Mouse (Mus musculus): ENCODE results near the gene Gm21983. TPM values are rescaled to one million over a fixed set of nuclear protein-coding genes. Genes with fewer than 3 reads are reported as not detected.
A peak's percentile ranks its signal among the peaks of the same experiment; 100 is the strongest.

The Gm21983 gene
- polyA plus RNA-seq, 1 experiment from 2014 or later = 0.54 TPM

DNA sequence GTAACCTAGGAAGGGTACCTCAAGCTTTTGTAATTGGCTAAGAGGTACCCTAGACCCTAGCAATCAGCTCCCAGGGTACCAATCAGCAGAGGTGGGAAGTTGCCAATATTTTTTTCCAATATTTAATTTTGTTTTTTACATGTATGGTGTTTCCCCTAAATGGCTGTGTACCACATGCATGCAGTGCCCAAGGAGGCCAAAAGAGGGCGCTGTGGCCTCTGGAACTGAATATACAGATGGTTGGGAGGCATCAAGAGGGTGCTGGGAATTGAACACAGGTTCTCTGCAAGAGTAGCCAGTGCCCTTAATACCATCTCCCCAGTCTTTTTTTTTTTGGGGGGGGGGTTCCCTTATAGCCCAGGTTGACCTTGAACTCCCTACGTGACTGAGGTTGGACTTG, 49.5 kb downstream of the Gm21983 start:
- Histone ChIP-seq H3K4me2 (ENCODE audit: low read length) (no peak overlapping the region), H3K4me3 (ENCODE audit: low read depth, low read length) (no peak overlapping the region), H3K27me3 (ENCODE audit: control insufficient read depth, insufficient read depth, low read depth, low read length) (no peaks in the 10 kb centered on the region), H3K36me3 (ENCODE audit: control insufficient read depth, insufficient read depth, low read length) (no peaks in the 10 kb centered on the region), H3K9me3 (replicated peaks; ENCODE audit: control insufficient read depth, low read length, poor library complexity, severe bottlenecking) (no peaks in the 10 kb centered on the region), H3K4me1 (ENCODE audit: control insufficient read depth, insufficient read depth, low read length) (no peaks in the 10 kb centered on the region), H3K27ac (ENCODE audit: low read length) (no peak overlapping the region), H3K9ac (ENCODE audit: low read depth, low read length) (no peak overlapping the region)
- ATAC-seq = no peak
- 64% methylated on average over 2 of the region's 2 CpGs for WGBS

DNA sequence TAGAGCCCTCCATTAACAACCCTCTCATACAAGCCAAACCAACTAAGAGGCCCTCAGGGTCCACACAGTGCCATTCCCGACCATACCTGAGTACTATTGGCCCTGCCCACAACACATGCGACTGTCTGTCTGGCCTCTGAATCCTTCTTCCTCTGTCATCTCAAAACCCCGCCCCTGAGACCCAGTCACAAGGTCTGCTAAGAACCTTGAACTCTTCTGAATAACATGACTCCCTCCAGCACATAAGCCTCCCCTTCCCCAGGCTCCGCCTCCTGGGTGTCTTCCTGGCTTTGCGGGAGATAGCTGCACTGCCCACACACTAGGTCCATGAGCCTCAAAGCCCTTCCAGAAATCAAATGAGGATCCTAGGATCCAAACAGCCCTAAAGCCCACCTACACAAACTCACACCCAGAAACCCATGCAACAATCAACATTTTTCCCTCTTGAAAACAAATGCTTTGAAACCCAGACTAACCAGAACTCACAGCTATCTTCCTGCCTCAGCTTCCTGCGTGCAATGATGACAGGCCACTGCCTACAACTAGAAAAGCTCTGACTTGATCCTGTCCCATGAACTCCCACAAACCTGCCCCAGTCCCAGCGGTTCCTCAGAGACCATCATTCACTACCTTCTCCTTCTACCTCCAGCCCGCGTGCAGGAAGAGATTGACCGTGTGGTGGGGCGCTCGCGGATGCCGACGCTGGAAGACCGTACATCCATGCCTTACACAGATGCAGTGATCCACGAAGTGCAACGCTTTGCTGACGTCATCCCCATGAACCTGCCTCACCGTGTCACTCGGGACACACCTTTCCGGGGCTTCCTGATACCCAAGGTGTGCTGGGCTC, 50.1 kb downstream of the Gm21983 start:
- Histone ChIP-seq H3K9me3 (replicated peaks; ENCODE audit: control insufficient read depth, low read length, poor library complexity, severe bottlenecking) (no peaks in the 10 kb centered on the region), H3K27me3 (ENCODE audit: control insufficient read depth, insufficient read depth, low read depth, low read length) (no peaks in the 10 kb centered on the region), H3K9ac (ENCODE audit: low read depth, low read length) (no peak overlapping the region), H3K4me2 (ENCODE audit: low read length) (no peak overlapping the region), H3K27ac (ENCODE audit: low read length) (no peak overlapping the region), H3K36me3 (ENCODE audit: control insufficient read depth, insufficient read depth, low read length) (no peaks in the 10 kb centered on the region), H3K4me1 (ENCODE audit: control insufficient read depth, insufficient read depth, low read length) (no peaks in the 10 kb centered on the region), H3K4me3 (ENCODE audit: low read depth, low read length) (no peak overlapping the region)
- no peak for ATAC-seq
- WGBS = 89% methylated on average over 22 of the region's 22 CpGs

DNA sequence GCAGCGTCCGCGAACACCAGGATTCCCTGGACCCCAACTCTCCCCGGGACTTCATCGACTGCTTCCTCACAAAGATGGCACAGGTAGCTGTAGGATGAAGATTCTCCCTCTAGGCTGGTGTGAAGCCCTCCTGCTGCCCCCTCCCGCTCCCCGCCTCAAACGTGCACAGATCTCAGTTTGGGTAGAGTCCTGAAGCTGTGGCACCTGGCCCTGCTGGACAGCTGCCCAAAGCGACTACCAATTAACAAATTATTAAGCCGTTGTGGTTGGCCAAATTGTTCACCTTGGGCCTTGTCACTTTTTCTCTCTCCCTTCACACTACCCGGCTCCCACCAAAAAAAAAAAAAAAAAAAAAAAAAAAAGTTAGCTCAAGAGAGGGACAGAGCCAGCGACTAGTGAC, 51.1 kb downstream of the Gm21983 start:
- no peak for ATAC-seq
- Histone ChIP-seq H3K9me3 (replicated peaks; ENCODE audit: control insufficient read depth, low read length, poor library complexity, severe bottlenecking) (no peaks in the 10 kb centered on the region), H3K27ac (ENCODE audit: low read length) (no peak overlapping the region), H3K27me3 (ENCODE audit: control insufficient read depth, insufficient read depth, low read depth, low read length) (no peaks in the 10 kb centered on the region), H3K4me2 (ENCODE audit: low read length) (no peak overlapping the region), H3K4me1 (ENCODE audit: control insufficient read depth, insufficient read depth, low read length) (no peaks in the 10 kb centered on the region), H3K4me3 (ENCODE audit: low read depth, low read length) (no peak overlapping the region), H3K9ac (ENCODE audit: low read depth, low read length) (no peak overlapping the region), H3K36me3 (ENCODE audit: control insufficient read depth, insufficient read depth, low read length) (no peaks in the 10 kb centered on the region)
- 89% methylated on average over 12 of the region's 12 CpGs for WGBS

DNA sequence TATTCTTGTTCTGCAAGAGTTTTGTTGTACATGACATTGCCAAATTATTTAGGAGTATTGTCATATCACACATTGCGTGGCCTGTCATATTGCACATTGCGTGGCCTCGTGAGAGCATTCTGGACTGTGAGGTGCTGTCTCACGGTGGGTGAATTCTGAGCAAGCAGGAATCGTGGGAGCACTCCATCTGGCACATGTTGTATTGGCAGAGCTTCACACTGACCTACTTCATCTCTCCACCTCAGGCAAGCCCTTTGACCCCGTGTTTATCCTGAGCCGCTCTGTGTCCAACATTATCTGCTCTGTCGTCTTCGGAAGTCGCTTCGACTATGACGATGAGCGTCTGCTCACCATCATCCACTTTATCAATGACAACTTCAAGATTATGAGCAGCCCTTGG, 51.9 kb downstream of the Gm21983 start:
- H3K4me1 ChIP-seq (ENCODE audit: control insufficient read depth, insufficient read depth, low read length) = no peaks in the 10 kb centered on the region
- no peaks in the 10 kb centered on the region for H3K9me3 ChIP-seq (replicated peaks; ENCODE audit: control insufficient read depth, low read length, poor library complexity, severe bottlenecking)
- no peaks in the 10 kb centered on the region for H3K36me3 ChIP-seq (ENCODE audit: control insufficient read depth, insufficient read depth, low read length)
- H3K4me3 ChIP-seq (ENCODE audit: low read depth, low read length) = no peak overlapping the region
- H3K27ac ChIP-seq (ENCODE audit: low read length) = no peak overlapping the region
- WGBS = 91% methylated on average over 13 of the region's 13 CpGs
- no peaks in the 10 kb centered on the region for H3K27me3 ChIP-seq (ENCODE audit: control insufficient read depth, insufficient read depth, low read depth, low read length)
- H3K9ac ChIP-seq (ENCODE audit: low read depth, low read length) = no peak overlapping the region
- no peak for ATAC-seq
- H3K4me2 ChIP-seq (ENCODE audit: low read length) = no peak overlapping the region

DNA sequence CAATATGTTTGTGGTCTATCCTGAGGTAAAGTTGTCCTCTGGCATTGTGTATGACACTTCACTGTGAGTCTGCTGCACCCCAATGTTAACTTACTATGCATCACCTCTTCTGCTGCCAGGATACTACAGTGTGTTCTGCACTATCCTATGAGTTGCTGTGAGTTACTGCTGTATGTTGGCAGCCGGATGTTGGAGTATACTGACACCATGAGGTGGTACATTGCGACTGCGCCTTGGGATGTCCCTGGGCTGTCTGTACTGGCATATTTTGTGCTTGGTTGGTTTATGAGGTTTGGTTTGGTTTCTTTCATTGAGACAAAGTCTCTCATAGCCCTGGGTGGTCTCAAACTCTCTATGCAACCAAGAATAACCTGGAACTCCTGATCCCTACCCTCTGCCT, 52.7 kb downstream of the Gm21983 start:
- no peak overlapping the region for H3K4me3 ChIP-seq (ENCODE audit: low read depth, low read length)
- H3K27ac ChIP-seq (ENCODE audit: low read length) = no peak overlapping the region
- H3K27me3 ChIP-seq (ENCODE audit: control insufficient read depth, insufficient read depth, low read depth, low read length) = no peaks in the 10 kb centered on the region
- H3K9ac ChIP-seq (ENCODE audit: low read depth, low read length) = no peak overlapping the region
- WGBS = 46% methylated on average over 3 of the region's 3 CpGs
- H3K36me3 ChIP-seq (ENCODE audit: control insufficient read depth, insufficient read depth, low read length) = no peaks in the 10 kb centered on the region
- no peaks in the 10 kb centered on the region for H3K4me1 ChIP-seq (ENCODE audit: control insufficient read depth, insufficient read depth, low read length)
- H3K9me3 ChIP-seq (replicated peaks; ENCODE audit: control insufficient read depth, low read length, poor library complexity, severe bottlenecking) = no peaks in the 10 kb centered on the region
- 0 out of 2 replicates have a peak, but pooled peaks have one; percentile 32 for ATAC-seq
- no peak overlapping the region for H3K4me2 ChIP-seq (ENCODE audit: low read length)

DNA sequence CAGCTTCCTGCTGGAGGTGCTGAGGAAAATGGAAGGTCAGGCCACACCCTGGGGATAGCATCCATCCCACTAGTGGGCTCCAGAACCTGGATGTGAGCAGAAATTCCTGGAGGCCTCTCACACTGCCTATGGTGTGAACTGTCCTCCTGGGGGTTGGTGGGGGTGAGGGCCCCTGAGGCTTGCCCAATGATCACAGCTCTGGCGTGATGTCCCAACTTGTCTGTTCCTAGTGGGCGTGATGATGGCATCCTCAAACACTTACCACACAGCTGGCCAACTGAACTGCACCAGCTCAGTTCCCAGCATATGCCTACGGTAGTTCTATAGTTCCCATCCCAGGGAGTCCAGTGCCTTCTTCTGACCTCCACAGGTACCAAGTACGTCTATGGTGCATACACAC, 55.9 kb downstream of the Gm21983 start:
- WGBS = 88% methylated on average over 4 of the region's 4 CpGs
- Histone ChIP-seq H3K36me3 (ENCODE audit: control insufficient read depth, insufficient read depth, low read length) (no peaks in the 10 kb centered on the region), H3K4me3 (ENCODE audit: low read depth, low read length) (no peak overlapping the region), H3K9ac (ENCODE audit: low read depth, low read length) (no peak overlapping the region), H3K27me3 (ENCODE audit: control insufficient read depth, insufficient read depth, low read depth, low read length) (no peaks in the 10 kb centered on the region), H3K27ac (ENCODE audit: low read length) (no peak overlapping the region), H3K4me1 (ENCODE audit: control insufficient read depth, insufficient read depth, low read length) (no peaks in the 10 kb centered on the region), H3K4me2 (ENCODE audit: low read length) (no peak overlapping the region), H3K9me3 (replicated peaks; ENCODE audit: control insufficient read depth, low read length, poor library complexity, severe bottlenecking) (no peaks in the 10 kb centered on the region)
- ATAC-seq = no peak

DNA sequence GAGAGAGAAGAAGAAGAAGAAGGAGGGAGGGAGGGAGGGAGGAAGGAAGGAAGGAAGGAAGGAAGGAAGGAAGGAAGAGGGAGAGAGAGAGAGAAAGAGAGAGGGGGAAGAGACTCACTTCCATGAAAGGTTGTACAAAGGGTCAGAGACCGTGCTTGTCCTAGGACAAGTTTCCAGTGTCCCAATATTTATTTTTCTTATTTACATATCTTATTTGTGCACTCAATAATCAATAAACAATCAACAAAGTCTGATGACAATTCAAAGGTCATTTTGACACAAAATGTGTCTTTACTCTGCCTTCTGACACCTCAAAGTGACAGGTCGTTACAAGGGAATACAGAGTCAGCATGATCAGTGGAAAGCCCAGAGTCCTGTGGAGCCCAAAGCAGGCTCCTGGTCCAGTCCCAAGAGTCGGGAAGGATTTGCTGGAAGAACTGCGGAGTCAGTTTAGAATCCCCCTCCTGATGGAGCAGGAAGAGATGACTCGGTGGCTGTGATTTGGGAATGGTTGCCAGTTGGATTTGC, 56.5 kb downstream of the Gm21983 start:
- Histone ChIP-seq H3K36me3 (ENCODE audit: control insufficient read depth, insufficient read depth, low read length) (no peaks in the 10 kb centered on the region), H3K27ac (ENCODE audit: low read length) (no peak overlapping the region), H3K9me3 (replicated peaks; ENCODE audit: control insufficient read depth, low read length, poor library complexity, severe bottlenecking) (no peaks in the 10 kb centered on the region), H3K4me3 (ENCODE audit: low read depth, low read length) (no peak overlapping the region), H3K4me1 (ENCODE audit: control insufficient read depth, insufficient read depth, low read length) (no peaks in the 10 kb centered on the region), H3K27me3 (ENCODE audit: control insufficient read depth, insufficient read depth, low read depth, low read length) (no peaks in the 10 kb centered on the region), H3K9ac (ENCODE audit: low read depth, low read length) (no peak overlapping the region), H3K4me2 (ENCODE audit: low read length) (no peak overlapping the region)
- 80% methylated on average over 5 of the region's 5 CpGs for WGBS
- ATAC-seq = no peak

DNA sequence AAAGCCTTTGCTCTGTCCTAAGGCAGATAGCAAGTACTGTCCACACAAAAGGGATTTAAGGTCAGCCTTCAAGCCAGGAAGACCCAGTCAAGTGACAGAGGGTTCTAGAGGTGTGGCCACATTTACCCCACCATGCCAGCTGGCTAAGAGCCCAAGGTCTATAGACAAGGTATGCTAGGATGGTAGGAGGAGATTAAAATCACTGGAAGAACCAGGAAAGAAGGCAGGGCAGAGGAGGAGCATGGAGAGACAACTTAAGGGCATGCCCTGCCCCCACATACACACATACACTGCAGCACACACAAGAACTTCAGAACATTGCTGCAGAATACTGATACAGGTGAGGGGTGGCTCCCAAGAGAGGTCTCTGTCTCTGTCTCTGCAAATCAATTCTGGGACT, 61.2 kb downstream of the Gm21983 start, which contains the start of gene Cyp2f2:
Gene Cyp2f2, plus strand, starts transcription at position 234 of the 400 bp plus-strand sequence.
- H3K9me3 ChIP-seq (replicated peaks; ENCODE audit: control insufficient read depth, low read length, poor library complexity, severe bottlenecking) = no peaks in the 10 kb centered on the region
- H3K4me1 ChIP-seq (ENCODE audit: control insufficient read depth, insufficient read depth, low read length) = no peaks in the 10 kb centered on the region
- H3K9ac ChIP-seq (ENCODE audit: low read depth, low read length) = no peak within 1 kb of the TSS
- ATAC-seq = no peak
- H3K27ac ChIP-seq (ENCODE audit: low read length) = no peak within 1 kb of the TSS
- no peaks in the 10 kb centered on the region for H3K27me3 ChIP-seq (ENCODE audit: control insufficient read depth, insufficient read depth, low read depth, low read length)
- no peaks in the 10 kb centered on the region for H3K36me3 ChIP-seq (ENCODE audit: control insufficient read depth, insufficient read depth, low read length)
- H3K4me3 ChIP-seq (ENCODE audit: low read depth, low read length) = no peak within 1 kb of the TSS
- H3K4me2 ChIP-seq (ENCODE audit: low read length) = no peak within 1 kb of the TSS

Measured in midbrain, embryonic 16.5 days (tissue).